Mouse (Mus musculus): ENCODE data around the gene Dhrs1.
A peak's percentile ranks its signal among the peaks of the same experiment; 100 is the strongest.

Gene Dhrs1

DNA sequence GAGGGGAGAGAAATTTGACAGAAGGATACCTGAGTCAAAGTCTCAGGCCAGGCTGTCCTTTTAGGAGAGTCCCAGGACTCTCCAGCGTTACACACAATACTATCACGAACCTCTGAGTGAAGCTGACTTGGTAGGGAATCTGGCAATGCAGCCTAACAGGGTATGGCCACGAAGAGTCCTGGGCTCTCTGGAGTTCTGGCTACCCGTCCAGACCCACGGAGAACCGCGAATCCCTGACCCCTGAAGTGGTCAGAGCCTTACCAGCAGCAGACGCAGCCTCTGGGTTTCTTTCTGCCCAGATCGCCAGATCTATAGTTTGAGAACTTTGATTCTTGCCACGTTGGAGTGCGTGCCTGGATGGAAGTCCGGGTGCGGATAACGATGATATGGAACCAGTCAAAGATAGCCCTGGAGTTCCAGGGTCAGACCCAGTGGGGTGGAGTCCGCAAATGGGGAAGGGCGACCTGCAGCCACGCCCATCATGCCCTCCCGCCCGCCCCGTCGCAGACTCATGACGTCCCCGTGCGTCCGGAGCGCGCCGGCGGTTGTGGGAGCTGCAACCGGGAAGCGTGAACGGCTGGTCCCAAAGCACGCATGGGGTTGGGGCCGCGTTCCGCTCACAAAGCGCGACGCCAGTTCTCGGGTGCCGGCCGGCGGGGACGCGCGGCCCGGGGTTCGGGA is at the start of gene Dhrs1, which contains the start of gene Nop9:
TSS of gene Dhrs1 (minus strand) at position 511 of the 681 bp plus-strand sequence.
TSS of gene Nop9 (plus strand) at position 514 of the 681 bp plus-strand sequence.
- DNase-seq: peak; percentile 87

DNA sequence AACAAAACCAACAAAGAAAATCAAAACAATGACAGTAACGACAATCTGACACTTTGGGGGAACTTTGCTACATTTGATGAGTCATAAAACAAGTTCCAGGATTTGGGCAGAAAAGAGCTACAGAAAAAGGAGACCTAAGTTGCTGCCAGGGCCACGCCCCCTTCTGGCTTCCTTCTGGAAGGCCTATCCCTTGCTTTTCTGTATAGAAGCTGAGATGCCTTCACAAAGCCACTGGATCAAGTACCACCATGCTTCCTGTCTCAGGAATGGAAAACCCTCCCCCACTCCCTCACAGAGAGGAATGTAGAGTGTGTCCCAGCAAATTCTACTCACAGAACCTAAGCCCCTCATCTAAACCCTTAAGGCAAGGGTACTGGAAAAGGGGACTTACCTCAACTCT is 48.5 kb upstream of the Dhrs1 start:
- DNase-seq: peak; percentile 0

DNA sequence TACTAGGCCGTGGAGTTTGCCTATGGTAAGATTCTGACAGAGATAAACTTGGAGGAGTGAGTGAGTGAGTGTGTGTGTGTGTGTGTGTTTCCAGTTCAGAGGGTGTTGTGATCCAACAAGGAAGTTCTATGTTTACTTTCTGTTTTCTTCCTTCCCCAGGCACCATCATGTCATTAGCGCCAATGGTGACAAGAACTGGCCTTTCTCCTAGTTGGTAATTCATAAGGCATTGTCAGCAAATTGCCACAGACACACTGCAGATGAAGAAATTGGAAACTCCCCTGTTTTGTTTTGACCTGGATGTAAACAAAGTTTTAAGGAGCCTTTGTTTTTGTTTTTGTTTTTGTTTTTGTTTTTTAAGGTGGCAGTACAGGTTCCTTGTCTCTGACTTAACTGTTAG is 48.0 kb upstream of the Dhrs1 start:
- no peak for DNase-seq

DNA sequence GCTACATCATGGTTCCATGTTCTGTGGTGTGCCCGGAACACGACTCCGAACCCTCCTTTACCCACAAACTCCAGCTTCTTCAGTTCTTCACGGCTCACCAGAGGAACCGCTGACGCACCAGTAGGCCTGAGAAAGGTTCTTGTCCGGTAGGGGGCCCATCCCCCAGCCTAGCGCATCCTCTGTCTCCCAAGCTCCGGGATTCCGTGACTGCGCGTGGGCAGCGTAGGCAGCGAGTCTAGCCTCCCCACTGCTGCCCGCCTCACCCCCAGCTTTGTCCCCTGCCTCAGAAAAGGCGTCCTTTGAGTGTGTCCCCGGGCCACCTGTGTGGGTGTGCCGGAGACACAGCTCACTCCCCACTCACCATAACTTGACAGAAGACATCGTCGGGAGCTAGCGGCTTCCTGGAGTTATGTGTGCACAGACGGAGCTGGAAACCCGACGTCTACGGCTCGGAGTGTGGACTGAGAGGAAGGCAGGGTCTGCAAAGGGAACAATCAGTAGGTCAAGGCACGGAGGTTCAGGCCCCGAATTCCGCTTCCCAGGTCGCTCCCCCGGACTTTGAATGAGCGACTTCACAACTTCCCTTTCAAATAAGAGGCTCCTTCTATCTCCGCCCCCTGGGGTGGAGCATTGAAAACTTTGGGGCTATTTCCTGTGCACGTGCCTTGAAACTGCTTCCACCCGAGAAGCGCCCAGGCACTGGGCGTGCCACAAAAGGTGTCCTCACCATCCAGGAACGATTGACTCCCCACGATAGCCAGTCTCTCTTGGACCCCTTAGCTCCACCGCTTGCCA is 43.0 kb upstream of the Dhrs1 start, which contains the start of gene Ripk3:
TSS of gene Ripk3 (minus strand) at position 610 of the 795 bp plus-strand sequence.
- DNase-seq: peak; percentile 78

DNA sequence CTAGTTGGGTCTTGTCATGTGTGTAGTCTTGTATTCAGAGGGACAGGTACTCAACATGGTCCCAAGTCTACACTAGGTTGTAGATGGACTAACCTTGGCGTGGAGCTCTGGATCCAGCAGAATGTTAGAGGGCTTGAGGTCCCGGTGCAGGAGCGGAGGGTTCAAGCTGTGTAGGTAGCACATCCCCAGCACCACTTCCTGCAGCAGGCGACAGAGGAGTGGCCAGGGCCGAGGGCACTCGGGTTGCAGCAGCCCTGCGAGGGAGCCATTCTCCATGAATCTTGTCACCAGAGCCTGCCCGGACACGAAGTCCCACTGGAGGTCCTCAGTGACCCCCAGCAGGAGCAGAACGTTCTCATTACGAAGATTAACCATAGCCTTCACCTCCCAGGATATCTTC is 42.2 kb upstream of the Dhrs1 start:
- DNase-seq: peak; percentile 14

DNA sequence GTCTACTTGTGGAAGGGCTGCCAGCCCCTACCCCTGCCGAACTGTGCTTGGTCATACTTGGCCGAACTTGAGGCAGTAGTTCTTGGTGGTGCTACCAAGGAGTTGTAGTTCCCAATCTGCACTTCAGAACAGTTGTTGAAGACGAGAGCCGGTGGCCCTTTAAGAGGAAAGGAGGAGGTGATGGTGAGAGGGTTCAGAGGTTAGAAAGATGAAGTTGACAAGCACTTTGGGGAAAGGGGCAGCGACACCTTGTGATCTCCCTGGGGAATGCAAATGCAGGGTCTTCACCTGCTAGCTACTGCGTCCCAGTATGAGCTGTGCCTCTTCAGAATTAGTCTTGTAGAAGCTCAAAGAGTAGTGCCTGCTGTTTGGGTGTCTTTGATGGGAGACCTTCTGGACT is 39.7 kb upstream of the Dhrs1 start:
- DNase-seq: peak; percentile 26

DNA sequence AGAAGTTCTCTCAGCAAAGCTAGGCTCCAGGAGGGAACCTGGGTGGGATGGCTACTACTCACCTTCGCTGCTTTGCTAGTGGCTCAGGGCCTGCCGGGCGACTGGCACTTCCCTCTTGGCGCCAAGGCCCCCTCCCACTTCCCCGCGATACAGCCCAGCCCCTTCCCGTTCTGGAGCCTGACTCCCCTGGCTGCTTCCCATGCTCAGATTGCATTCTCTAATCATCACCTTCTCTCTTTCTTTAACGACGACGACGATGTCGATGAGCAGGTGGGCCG is 38.4 kb upstream of the Dhrs1 start, which contains the start of gene Adcy4:
TSS of gene Adcy4 (minus strand) at position 138 of the 278 bp plus-strand sequence.
- no peak for DNase-seq

DNA sequence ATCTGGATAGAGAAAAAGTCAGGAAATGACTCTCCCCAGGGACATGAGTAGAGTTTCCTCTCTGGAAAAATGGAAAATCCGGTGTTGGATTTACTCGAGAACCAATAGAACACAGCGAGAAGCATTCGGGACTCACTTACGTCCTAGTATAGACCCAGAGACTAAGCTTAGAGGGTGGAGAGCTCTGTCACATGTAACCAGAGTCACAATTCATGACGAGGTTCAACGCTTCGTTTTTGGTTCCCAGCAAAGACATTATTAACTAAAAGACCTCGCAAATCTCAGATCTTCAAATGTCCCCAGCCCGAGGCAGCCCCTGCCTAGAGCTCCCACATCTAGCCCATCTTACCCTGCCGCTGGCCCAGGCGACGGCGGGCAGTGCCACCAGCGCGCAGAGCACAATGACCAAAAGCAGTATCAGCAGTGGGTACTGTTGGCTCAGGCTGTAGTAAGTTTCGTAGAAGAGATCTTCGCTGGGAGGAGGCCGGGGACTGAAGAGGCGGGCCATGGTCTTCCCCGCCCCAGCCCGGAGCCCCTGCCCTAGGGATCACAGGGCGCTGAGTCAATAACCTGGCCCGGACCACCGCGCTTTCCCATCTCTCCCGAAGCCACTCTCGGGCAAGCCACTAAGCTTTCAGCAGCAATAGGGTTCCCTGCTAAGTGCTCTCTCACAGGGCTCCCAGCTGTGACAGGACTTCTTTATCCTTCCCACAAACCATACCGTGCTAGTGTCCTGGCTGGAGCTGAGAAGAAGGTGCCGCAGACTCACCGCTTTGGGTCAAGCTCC is 37.9 kb upstream of the Dhrs1 start:
- peak; percentile 0 for DNase-seq

DNA sequence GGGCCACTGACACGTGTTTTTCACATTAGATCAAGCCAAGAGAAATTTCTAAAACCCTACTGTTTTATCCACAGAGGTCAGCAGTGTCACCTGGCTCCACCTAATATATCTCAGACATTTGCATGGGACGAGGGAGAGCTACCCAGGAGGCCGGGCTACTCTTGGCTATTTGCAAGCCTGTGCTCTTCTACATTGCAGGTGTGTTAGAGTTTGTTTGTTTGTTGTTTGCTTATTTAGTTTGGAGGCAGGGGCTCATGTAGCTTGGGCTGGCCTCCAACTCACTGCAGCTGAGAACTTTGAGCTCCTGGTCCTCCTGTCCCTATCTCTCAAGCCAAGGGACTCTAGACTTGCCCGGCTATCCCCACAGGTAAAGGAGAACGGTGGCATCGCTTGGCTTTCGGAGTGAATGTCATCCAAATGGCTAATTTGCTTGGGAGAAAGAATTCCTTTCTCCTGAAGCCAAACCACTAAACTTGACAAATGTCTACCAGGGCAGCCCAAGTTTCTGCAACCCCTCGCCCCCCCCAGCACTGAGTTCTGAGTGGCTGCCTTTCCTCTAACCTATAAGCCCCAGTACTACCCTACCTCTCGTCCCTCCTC is 37.0 kb upstream of the Dhrs1 start:
- no peak for DNase-seq

DNA sequence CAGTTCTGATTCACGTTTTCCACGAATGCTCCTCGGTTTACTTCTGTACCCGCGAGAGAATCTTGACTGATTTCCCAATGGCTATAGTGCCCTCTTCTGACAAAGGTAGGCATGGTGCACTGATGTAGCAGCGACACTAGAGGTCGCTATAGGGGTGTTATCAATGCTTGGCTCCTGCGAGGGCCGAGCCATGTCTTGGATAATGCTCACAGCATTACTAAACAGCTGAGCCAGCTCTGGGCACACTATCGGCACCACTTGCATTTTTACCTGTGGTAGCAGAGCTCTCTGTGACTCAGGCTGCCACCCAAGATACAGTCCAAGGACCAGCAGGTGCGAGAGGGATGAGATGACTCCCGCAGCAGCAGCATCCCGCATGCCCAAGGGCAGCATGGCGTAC is 35.8 kb upstream of the Dhrs1 start:
- peak; percentile 55 for DNase-seq

DNA sequence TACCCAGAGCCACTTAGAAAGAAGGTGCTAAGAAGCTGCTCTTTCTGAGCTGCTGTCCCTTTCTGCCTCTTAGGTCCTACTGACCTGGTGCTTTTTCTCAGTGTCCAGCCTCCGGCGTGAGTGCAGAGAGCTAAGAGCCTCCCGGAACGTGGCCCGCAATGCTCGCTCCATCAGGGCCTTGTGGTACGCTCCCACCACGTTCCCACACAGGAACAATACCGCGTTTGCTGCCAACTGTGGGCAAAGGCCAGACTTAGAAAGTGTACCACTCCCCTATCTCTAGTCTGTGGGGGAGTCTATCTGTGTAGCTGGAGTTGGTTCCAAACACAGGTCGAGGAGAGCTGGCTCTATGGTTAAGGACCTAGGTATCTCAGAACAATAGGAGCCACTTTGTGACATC is 35.2 kb upstream of the Dhrs1 start:
- DNase-seq: no peak

DNA sequence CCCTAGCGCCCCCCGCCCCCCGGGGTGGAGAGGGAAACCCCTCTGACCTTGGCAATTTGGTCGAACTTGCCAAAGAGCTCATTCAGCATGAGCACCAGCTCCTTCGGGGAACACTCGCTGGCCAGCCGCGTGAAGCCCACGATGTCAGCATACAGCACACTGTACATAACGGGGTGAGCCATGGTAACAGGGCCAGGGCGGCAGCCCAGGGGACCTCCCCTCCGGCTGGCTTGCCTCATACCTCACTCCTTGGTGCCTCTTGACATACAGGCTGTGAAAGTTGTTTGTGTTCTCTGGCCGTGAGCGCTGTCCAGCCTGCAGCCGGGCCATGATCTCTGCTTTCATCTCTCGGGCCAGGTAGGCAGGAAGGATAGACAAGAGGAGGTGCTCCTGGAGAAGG is 34.2 kb upstream of the Dhrs1 start:
- no peak for DNase-seq

DNA sequence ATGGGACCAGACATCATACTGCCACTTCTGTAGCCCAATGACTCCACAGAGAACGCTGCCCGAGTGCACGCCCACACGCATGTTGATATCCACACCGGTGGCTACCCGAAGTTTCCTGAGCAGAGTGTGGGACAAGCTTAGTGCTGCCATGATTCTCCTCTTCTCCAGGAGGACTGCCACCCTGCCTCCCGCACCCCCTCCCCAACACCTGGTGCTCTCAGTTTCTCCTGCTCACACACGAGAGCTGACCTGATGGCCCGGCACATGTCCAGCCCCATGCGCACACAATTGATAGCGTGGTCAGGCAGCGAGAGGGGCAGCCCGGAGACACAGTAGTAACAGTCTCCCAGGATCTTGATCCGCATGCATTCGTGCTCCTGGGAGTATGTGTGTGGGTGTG is 33.2 kb upstream of the Dhrs1 start:
- DNase-seq: no peak

DNA sequence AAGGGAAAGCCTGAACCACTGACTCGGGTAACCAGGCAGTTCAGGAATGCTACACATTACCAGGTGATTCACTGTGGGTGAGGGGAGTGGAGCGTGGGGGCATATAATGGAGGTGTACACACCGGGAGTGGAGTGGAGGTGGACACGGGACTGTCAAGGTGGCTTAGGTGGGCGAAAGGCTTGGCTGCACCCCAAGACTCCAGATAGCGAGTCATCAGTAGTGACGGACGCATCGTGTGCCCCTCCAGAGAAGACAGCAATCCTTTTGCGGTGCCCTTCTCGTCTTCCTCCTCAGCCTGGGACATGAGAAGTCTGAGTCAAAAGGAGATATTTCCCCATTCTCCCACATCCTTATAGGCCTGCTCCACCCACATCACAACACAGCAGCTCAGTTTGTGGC is 32.3 kb upstream of the Dhrs1 start:
- DNase-seq: no peak

DNA sequence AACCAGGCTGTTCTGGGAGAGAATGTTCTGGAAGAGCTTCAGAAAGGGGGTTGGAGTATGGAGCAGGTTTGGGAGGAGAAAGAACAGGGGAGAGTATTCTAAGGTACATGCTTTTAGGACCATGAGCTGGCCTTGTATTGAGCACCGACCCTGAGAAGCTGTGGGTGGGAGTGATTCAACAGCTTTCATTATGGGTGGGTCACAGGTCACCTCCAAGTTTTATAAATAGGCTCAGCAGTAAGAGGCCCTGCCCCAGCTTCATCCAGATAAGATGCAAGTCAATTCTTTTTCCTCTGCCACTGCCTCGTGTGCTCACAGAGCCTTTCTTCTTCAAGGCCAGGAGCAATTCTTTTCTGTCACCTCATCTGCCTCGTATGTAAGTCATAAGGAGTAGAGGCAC is 31.7 kb upstream of the Dhrs1 start:
- no peak for DNase-seq

DNA sequence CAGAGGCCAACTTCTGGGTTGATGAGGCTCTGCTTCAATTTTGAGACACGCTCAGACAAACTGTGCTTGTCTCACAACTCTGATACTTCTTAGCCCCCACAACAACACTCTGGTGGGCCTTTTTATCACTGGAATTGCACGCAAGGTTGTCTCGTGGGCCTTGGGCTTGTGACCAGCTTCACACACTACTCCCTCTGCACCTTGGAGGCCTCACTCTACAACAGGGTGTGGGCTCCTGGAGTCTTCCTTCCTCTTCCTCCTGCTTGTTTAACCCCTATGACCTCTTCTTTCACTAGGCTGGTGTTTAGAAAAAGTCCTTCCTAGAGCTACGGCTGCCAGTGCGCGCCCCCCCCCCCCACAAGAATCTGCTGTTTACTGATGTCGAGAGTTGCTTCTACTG is 31.2 kb upstream of the Dhrs1 start:
- DNase-seq: no peak

DNA sequence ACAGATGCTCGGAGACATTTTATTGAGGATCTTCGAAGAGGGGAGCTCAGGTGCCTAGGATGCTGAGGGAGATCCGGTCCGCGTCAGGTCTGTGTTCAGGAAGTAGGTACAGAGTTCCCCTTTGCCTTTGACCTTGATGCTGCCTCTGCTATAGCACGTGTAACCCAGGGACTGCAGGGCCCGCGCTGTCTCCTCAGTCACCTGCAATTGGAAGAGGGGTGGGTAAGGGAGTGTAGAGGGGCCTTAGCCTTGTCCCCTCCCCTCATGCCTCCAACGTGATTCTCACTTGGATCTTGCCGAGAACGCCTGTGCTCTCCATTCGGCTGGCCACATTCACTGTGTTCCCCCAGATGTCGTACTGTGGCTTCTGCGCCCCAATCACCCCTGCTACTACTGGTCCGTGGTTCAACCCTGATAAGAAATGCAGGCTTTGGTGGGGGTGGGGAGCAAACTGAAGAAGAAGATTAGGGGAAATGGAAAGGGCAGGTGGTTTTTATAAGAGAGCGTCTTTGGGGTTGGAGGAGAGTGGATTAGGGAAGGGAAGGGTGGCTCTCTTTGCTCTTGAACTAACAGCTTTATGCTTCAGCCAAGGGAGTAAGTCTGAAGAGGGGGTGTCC is 23.7 kb upstream of the Dhrs1 start:
- DNase-seq: no peak

DNA sequence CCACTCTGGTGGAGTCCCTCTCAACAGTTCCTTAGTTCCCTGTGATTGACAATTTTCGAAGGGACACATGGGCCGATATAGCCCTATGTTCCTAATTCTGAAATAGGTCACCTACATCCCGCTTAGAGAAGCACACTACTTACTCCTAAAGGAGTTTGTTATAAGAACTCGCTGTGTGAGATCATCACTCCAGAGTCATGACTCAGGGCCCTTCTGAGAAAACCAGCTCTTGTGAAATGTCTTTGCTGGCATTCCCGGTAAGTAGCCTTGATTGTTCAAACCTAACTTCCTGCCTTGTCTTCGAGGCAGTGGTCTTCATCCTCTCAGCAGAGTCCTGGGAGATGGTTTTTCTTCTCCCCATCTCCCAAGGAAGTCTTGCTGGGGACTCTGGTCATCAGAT is 23.1 kb upstream of the Dhrs1 start:
- DNase-seq: no peak

DNA sequence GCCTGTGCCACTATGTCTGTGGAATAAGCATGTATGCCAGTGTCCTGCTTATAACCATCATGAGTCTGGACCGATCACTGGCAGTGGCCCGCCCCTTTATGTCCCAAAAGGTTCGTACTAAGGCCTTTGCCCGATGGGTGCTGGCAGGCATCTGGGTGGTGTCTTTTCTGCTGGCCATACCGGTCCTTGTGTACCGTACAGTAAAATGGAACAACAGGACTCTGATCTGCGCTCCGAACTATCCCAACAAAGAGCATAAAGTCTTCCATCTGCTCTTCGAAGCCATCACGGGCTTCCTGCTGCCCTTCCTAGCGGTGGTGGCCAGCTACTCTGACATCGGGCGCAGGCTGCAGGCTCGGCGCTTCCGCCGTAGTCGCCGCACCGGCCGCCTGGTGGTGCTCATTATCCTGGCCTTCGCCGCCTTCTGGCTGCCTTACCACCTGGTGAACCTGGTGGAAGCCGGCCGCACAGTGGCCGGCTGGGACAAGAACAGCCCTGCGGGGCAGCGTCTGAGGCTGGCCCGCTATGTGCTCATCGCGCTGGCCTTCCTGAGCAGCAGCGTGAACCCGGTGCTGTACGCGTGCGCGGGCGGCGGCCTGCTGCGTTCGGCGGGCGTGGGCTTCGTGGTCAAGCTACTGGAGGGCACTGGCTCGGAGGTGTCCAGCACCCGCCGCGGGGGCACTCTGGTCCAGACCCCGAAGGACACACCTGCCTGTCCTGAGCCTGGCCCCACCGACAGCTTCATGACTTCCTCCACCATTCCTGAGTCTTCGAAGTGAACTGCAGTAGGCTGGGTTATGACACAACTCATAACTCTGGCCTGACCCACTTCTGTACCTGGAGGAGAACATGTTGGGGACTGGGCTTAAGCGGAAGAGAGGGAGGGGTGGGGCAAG is 22.3 kb upstream of the Dhrs1 start:
- no peak for DNase-seq

DNA sequence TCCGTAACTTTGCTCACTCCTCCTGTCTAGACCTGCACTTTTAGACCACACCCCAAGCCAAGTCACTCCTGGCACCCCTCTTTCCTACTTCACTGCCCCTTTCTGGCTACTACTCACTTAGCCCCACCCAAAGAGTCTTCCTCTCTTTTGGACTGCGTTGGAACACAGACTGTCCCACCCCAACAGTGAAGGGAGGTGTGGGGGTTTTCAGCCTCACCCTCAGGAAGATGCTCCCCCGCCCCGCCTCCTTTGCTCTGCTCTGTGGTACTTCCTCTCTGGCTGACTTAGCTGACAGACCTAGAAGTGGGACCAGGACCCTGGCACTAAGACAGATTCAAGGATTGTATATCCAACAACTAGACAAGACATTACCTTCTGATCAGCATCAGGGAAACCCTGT is 20.2 kb upstream of the Dhrs1 start, which contains the start of gene Ltb4r1:
TSS of gene Ltb4r1 (plus strand) at position 267 of the 400 bp plus-strand sequence.
- no peak for DNase-seq

DNA sequence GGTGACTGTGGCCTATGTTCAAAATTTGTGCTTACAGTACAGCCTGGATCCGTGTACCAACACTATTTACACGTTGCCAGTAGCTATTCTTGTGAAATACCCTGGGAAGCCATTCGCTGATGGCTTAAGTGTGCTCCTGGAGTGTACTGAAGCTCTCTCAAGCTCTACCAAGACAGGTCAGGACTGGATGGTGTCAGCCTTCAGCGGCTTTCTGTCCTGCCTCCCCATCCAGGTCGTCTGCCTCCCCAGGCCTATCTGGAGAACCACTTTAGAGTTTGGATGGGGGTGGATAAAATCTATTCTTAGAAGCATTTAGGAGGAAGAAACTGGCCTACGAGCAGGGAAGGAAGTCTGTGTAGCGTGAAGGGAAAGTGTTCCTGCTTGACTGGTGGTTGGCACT is 17.7 kb upstream of the Dhrs1 start:
- DNase-seq: no peak

Measured in thymus, postnatal 25 days (tissue).